Mouse (Mus musculus) heart, adult 10 weeks (tissue): ENCODE results near the gene Bcl9. TPM values are rescaled to one million over a fixed set of nuclear protein-coding genes. Genes with fewer than 3 reads are reported as not detected.

ENCODE experiments used
- polyA plus RNA-seq: library from polyadenylated mRNA; stranded (reverse); fragments of 350-450 nt; fragmentation: Illumina TruSeq; extraction: RNeasy Lipid Tissue Mini Kit (QIAGEN cat#74804); gene quantifications from one replicate; pipeline ENCODE4 v1.2.3, GENCODE M21; 2014; ENCODE audit warnings: low read depth, low replicate concordance

Gene Bcl9
- polyA plus RNA-seq = 19.3 TPM

DNA sequence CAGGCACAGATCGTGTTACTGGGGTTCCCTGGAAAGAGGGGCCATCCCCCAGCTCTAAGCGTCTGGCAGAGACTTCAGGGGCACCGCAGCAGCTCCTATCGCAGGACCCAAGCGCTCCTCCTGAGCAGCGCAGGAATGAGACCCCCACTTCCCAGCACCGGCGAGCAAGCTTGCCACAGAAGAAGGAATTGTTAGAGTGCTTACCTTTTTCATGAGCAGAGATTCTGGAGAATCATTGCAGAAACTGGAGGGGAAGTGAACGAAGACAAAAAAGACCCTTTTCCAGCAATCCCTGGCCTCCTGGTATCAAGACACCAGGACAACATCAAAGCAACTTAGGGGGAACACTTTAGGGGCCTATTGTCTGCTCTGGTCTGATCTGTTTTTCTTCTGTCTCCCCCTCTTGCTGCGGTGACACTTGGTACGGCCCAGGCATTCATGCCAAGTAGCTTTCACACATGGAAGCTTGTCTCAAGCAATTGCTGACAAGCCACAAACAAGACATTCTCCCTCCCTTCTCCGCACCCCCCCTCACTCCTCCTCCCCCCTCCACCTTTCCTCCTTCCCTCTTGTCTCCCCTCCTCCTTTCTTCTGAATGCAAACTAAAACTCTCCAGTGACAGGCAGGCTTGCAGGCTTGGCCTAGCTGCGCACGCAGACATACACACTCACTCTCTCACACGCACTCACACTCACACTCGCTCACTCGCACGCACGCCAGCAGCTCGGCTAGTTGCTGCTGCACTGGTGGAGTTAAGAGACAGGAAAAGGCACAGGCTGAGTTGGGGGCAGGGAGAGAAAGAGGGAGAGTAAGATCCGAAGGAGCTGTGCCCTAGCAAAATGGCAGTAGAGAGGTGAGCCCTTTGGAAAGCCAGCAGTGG lies at the start of gene Bcl9:
Bcl9 (minus strand) TSS at position 365 of the 880 bp plus-strand sequence.

DNA sequence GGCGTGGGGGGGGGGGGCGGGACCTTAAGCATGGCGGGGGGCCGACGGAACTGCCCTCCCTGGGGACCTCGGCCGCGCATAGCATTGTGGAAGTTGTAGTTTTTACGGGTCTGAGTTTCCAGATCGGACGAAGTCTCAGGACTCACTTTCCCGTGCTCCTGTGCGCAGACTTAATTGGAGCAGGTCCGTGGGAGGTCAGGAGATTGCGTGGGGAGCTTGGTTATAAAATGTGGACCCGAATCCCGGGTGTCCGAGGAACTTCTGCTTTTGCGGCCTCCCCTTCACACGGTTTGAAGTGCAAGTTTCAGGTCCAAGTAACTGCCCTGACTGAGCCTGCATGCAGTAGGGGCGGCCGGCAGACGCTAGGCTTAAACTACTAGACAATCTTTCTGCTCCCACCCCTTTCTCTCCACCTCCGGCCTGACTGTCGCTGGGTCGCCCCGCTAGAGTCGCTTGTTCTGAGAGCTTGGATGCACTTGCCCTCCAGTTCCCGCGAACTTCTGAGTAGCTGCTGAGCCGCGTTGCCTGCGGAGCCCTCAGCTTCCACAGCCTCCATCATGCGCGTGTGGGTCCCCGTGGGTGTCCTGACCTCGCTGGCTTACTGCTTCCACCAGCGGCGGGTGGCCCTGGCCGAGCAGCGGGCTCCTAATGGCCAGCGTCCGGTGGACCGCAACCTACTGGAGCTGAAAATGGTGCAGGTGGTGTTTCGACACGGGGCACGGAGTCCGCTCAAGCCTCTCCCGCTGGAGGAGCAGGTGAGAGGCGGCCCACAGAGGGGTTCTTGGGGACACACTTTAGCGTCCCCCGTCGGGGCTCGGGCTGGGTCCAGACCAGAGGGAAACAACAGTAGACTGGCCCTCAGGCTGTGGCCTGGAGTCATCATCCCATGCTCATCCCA lies 138.9 kb downstream of the Bcl9 start, which contains the start of gene Acp6:
Acp6 (plus strand) TSS at position 167 of the 898 bp plus-strand sequence.

Other genes with a start within 250 kb of the Bcl9 start
- gene Acp6, start 139.1 kb downstream of the Bcl9 start, polyA plus RNA-seq = 44.0 TPM
- gene Olfr1402, start 124.1 kb upstream of the Bcl9 start, polyA plus RNA-seq = not detected